Mouse (Mus musculus) small intestine, adult 2 months (tissue): ENCODE data around the gene Hoxd11. TPM values are rescaled to one million over a fixed set of nuclear protein-coding genes. Genes with fewer than 3 reads are reported as not detected.

Experiments used
- H3K27ac ChIP-seq: fragments of 200-500 bp; 2 replicates; pipeline ENCODE4 v1.5.1; 2012; ENCODE audit warnings: low read depth, low read length, control low read depth, inconsistent platforms; ENCODE audit not compliant: insufficient read depth
- H3K27me3 ChIP-seq: fragments of 200-500 bp; 2 replicates; pipeline ENCODE4 v1.6.1; 2012; ENCODE audit warnings: mild to moderate bottlenecking, moderate library complexity, low read length, inconsistent platforms; ENCODE audit not compliant: control insufficient read depth, insufficient read depth
- H3K36me3 ChIP-seq: fragments of 200-500 bp; 2 replicates; pipeline ENCODE4 v1.6.1; 2012; ENCODE audit warnings: mild to moderate bottlenecking, low read length, control low read depth, inconsistent platforms; ENCODE audit not compliant: control insufficient read depth, insufficient read depth
- H3K4me1 ChIP-seq: fragments of 200-500 bp; 2 replicates; pipeline ENCODE4 v1.6.1; 2012; ENCODE audit warnings: low read length, inconsistent platforms, mixed read lengths; ENCODE audit not compliant: control insufficient read depth, insufficient read depth, insufficient read length
- H3K4me3 ChIP-seq: fragments of 200-500 bp; 2 replicates; pipeline ENCODE4 v1.5.1; 2012; ENCODE audit warnings: low read depth, mild to moderate bottlenecking, control low read depth, inconsistent platforms, low read length, moderate library complexity
- CTCF ChIP-seq: fragments of 200-500 bp; IDR thresholded peaks from 2 replicates; pipeline ENCODE4 v1.5.1; 2012; ENCODE audit warnings: low read depth, mild to moderate bottlenecking, control low read depth, inconsistent platforms, low read length, moderate library complexity, mixed read lengths; ENCODE audit not compliant: insufficient replicate concordance, insufficient read length; ENCODE audit errors: extremely low read depth
- POLR2A ChIP-seq: fragments of 200-500 bp; IDR thresholded peaks from 2 replicates; pipeline ENCODE4 v1.6.1; 2012; ENCODE audit warnings: low read depth, mild to moderate bottlenecking, control low read depth, inconsistent platforms, low read length, moderate library complexity
- WGBS: fragments of 180-500 bp; shearing (Covaris S2); methylation state at CpG from one replicate; pipeline ENCODE4 v1.1.7; 2018; 5-methylcytosine and 5-hydroxymethylcytosine counted together
- polyA plus RNA-seq: library from polyadenylated mRNA; depleted of rRNA; stranded (reverse); fragments of >200 nt; gene quantifications from 2 replicates; pipeline ENCODE4 v1.2.3, GENCODE M21; 2012; rRNA removed

The Hoxd11 gene
- polyA plus RNA-seq, 1 experiment: not detected

- Histone ChIP-seq H3K36me3 (no peaks in the 10 kb centered on the region), H3K27me3 (peaks cover 82% of the 10 kb centered on the region), H3K4me1 (peaks cover 2% of the 10 kb centered on the region; the same call in 1 of the 2 replicates), H3K4me3 (no peak overlapping the region), H3K27ac (no peak overlapping the region)
- no peak for TF ChIP-seq POLR2A
- no peak for TF ChIP-seq CTCF
- 24% methylated on average over 42 of the region's 42 CpGs for WGBS
Observed at GRCm38 (mm10) chr2:74735851-74736687, 56.7 kb downstream of the Hoxd11 start.

Other genes starting within 250 kb of the Hoxd11 start
- gene Lnpk, start 100.1 kb upstream of the Hoxd11 start, polyA plus RNA-seq: 1.5 and 1.6 TPM in 2 replicates
- not detected in 2 replicates for gene Evx2, start 20.0 kb upstream of the Hoxd11 start, polyA plus RNA-seq
- gene Hoxd13, start 11.2 kb upstream of the Hoxd11 start, polyA plus RNA-seq: not detected in 2 replicates
- not detected in 2 replicates for gene Hoxd12, start 4.5 kb upstream of the Hoxd11 start, polyA plus RNA-seq
- gene Hoxd10, start 12.4 kb downstream of the Hoxd11 start, polyA plus RNA-seq: not detected in 2 replicates
- gene Hoxd9, start 18.2 kb downstream of the Hoxd11 start, polyA plus RNA-seq: 0.24 and 0.34 TPM in 2 replicates
- 0.60 and 3.1 TPM in 2 replicates for gene Hoxd8, start 25.1 kb downstream of the Hoxd11 start, polyA plus RNA-seq
- 0.42 and 0.48 TPM in 2 replicates for gene Hoxd3, start 32.4 kb downstream of the Hoxd11 start, polyA plus RNA-seq
- 1.2 and 2.9 TPM in 2 replicates for gene Hoxd4, start 32.4 kb downstream of the Hoxd11 start, polyA plus RNA-seq
- 0.04 and 0.10 TPM in 2 replicates for gene Gm28230, start 47.2 kb downstream of the Hoxd11 start, polyA plus RNA-seq
- not detected in 2 replicates for gene Hoxd1, start 83.4 kb downstream of the Hoxd11 start, polyA plus RNA-seq
- gene Mtx2, start 146.2 kb downstream of the Hoxd11 start, polyA plus RNA-seq: 50.3 and 64.1 TPM in 2 replicates